Mouse (Mus musculus): Measurements from ENCODE around the gene Galnt6. TPM values are rescaled to one million over a fixed set of nuclear protein-coding genes. Genes with fewer than 3 reads are reported as not detected.
"Not testable (repeated sequence)": the region's sequence is repeated elsewhere in the genome, so short reads cannot be mapped to it uniquely, and the experiment has no call there.

The Galnt6 gene
- under 1 TPM; 0.17 to 0.20 TPM for total RNA-seq (2021)
- long read RNA-seq, experiment 1 = 0 reads
- long read RNA-seq, experiment 2 = 0 reads

DNA sequence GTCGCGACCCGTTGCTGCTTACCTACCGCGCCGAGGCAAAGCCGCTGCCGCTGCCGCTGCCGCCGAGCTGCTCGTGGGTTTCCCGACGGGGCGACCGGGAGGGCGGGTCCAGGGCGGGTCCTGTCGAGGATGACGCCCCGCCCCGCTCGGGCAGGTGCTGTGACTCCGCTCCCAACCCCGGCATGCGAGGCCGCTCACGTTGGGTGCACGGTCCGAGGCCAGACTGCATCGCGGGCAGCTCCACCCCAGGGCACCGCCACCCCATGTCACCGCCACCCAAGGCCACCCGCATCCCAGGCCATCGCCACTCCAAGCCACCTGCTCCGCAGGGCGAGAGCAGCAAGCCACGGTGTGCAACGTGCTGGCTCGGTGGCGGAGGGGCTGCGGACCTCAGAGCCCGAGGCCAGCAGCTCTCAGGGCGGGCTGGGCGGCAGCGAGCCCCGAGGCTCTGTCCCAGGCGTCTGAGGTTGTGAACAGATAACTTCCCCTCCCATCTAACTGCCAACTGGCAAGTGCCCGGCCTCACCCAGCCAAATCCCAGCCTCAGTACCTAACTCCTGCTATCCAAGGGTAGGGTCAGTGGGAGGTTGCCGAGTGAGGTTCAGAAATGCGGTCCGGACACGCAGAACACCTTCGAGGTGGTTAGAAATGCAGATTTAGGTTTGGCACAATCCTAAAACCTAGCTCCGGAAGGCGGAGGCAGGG is at the start of gene Galnt6:
Galnt6 (minus strand) TSS at position 96 of the 705 bp plus-strand sequence.
- intact Hi-C loops (cut with DNase I) = no loop called here
- DNase-seq = no peak

DNA sequence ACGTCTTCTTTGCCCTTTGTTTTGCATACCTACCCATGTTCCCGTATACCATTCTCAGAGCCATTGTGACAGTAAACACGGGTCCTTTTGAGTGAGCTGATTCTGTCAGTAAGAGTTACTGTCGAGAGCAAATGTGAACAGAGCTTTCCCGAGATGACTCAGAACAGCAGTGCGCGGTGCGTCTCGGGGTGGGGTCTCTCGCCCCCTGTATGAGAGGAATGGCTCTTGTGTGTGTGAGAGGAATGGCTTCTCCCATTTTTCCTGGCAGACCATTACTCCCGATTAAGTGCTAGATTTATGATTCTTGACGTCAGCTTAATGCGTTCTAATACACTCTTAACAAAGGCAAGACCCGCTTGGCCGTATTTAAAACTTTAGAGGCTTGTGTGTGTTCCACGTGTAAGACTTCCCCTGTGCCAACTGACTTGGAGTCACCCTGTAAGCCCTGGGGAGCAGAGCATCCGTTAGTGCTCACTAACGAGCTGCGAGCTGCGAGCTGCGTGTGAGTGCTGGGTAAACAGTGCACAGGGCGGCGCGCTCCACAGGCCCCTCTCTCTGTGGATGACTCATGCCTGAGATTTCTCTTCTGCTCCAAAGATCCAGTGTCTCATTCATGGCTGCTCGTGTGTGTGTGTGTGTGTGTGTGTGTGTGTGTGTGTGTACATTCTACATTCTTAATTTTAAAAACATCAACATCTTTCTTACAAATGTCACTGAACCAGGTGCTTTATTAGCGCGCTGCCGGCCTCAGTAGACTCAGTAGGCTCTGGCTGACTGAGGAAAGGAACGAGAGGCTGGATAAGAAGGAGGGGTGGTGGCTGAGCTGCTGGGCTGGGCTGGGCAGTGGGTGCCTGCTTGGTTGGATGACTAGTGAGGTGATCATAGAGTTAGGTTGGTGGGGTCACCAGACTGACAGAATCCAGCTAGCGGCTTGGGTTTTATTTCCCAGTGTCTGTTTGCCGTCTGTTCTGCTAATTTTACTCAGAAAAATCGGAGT is 48.1 kb upstream of the Galnt6 start:
- DNase-seq = no peak
- intact Hi-C loops (cut with DNase I) = no loop called here

DNA sequence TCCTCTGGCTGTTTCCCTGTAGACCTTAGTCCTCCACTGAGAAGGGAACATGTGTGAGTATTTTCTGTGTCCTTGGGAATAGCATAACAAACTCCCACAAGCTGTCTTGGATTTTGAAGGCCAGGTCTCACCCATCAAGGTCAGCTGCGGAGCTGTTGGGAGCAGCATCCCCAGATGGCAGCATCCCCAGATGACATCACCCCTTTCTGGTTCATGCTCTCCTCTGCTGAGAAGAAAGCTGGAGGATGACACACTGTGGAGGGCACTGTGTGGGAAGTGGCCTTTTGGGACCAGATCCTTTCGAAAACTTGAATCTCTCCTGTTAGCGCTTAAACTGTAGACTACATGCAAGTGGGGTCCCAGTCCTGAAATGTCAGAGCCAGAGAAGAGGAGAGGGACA is 47.2 kb upstream of the Galnt6 start:
- no peak for DNase-seq
- intact Hi-C loops (cut with DNase I) = no loop called here

DNA sequence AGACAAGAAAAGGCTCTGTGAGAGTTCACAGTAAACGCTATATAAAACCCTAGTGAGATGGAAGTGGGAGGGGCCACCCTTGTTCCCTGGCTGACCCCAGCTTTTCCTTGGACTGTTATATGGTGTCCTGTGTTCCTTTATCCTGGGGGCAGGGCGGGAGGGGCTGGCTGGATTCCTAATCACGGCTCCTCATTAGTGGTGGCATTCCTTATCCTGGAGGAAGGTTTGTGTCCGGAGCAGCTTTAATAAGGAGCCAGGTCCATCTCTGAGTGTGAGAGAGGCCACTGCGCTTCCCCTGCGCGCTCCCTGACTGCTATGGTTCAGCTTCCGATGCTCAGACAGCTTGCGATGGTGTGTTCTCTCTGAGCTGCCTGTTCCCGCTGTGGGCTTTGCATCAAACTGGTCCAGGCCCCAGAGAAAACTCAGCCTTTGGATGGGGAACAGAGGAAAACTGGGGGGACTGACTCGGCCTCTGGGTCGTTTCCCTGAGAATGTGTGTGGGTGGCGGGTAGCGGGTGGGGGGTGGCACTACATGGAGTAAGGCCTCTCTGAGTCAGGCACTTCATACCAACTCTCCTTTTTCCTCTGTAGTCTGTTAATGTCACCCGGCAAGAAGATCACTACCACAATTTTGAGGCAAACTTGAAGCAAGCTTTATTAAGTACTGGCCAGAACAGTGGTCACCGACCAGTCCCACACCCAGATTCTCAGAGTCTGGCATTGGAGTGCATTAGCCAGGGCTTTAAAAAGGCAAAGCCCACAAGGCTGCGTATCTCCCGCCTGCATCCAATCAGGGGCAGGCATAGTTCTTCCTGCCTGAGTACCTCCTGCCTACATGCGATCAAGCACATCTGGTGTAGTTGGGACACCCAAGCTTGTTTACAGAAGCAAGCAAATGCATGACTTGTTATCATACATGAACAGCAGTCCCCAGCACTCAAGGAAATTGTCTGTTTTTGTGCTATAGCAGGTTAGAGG is 46.3 kb upstream of the Galnt6 start:
- intact Hi-C loops (cut with DNase I) = no loop called here
- DNase-seq = no peak

DNA sequence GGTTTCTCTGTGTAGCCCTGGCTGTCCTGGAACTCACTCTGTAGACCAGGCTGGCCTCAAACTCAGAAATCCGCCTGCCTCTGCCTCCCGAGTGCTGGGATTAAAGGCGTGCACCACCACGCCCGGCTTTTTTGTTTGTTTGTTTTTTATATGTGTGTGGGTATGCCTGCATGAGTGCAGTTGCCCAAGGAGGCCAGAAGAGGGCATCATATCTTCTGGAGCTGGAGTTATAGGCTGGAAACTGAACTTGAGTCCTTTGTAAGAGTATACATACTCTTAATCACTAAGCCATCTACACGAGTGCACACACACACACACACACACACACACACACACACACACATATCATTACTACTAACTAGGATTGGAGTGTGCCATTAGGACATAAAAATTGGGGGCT is 44.7 kb upstream of the Galnt6 start:
- DNase-seq = not testable (repeated sequence)

DNA sequence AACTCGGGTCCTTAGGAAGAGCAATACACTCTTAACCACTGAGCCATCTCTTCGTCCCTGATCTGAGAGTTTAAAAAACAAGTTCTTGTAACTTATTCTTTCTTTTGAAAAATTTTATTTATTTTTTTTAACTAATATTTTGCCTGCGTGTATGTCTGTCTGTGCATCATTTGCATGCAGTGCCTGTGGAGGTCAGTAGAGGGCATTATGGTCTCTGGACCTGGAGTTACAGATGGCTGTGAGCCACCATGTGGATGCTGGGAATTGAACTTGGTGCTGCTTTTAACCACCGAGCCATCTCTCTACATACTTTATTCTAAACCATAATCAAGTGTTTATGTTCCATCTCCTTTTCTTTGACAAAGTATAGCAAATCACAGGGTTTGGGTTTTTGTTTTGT is 43.5 kb upstream of the Galnt6 start:
- intact Hi-C loops (cut with DNase I) = no loop called here
- DNase-seq = no peak

More for the DNA sequence above, 44.7 kb upstream of the Galnt6 start:
- intact Hi-C loops (cut with DNase I) = not testable (repeated sequence)

DNA sequence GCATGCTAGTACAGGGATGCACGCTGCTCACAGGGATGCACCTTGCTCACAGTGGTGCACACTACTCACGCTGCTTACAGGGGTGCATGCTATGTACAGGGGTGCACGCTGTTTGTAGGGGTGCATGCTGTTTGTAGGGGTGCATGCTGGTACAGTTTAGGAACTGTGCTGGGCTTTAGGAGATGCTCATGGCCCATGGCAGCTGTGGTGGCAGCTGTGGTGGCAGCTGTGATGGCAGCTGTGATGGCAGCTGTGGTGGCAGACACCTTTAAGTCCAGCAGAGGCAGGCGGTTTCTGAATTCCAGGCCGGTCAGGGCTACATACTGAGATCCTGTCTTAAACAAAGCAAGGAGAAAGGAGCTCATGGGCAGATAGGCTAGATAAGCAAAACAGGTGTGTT is 41.2 kb upstream of the Galnt6 start:
- intact Hi-C loops (cut with DNase I) = no loop called here
- DNase-seq = no peak

DNA sequence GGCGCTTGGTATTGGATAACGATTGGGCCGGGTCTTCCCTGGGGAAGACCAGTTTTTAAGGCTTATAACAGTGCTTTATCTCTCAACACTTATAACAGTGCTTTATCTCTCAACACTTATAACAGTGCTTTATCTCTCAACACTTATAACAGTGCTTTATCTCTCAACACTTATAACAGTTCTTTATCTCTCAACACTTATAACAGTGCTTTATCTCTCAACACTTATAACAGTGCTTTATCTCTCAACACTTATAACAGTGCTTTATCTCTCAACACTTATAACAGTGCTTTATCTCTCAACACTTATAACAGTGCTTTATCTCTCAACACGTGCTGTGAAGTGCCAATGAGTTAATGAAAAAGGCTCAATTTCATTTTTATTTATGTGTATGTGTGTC is 39.8 kb upstream of the Galnt6 start:
- intact Hi-C loops (cut with DNase I) = loop anchor here (10.0 kb wide), 1 partner anchor 336 kb away; no protein-coding TSS in a partner anchor
- not testable (repeated sequence) for DNase-seq

DNA sequence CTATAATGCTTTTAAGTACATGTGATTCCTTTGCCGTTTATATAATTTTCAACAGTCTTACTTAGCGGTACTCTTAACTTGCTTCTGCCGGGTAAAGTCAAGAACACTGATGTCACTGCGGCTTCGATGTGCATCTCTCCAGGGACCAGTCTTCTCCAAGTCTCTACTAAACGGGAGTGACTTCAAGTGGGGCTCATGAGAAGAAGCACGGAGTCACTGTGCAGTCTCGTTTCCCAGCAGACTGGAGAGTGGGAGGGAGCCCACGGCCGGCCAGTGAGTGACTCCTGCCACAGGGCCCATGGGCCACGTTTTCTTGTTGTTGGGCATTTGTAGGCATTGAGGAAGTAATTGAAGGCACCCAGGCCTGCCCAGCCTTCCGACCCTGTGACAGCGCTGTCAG is 38.7 kb upstream of the Galnt6 start:
- intact Hi-C loops (cut with DNase I) = loop anchor here (10.0 kb wide), 1 partner anchor 337 kb away; no protein-coding TSS in a partner anchor
- no peak for DNase-seq

DNA sequence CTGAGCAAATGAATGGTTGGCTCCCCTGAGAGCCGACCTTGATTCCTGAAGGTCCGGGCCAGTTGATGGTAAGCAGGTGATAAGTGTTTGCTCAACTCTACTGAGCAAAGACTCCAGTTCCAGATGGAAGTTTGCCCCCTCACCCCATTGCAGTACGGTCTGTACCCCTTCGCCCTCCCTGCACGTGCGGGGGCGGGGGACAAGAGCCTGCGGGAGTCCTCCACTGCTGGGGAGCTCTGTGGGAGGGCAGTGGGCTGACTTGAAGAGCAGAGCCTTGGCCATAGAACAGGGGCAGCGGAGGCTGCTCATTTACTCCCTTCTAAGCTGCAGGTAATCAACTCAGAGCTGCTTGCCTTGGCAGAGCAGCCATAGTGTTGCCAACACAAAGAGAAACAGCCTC is 37.6 kb upstream of the Galnt6 start:
- intact Hi-C loops (cut with DNase I) = loop anchor here (10.0 kb wide), 1 partner anchor 338 kb away; no protein-coding TSS in a partner anchor
- DNase-seq = no peak

DNA sequence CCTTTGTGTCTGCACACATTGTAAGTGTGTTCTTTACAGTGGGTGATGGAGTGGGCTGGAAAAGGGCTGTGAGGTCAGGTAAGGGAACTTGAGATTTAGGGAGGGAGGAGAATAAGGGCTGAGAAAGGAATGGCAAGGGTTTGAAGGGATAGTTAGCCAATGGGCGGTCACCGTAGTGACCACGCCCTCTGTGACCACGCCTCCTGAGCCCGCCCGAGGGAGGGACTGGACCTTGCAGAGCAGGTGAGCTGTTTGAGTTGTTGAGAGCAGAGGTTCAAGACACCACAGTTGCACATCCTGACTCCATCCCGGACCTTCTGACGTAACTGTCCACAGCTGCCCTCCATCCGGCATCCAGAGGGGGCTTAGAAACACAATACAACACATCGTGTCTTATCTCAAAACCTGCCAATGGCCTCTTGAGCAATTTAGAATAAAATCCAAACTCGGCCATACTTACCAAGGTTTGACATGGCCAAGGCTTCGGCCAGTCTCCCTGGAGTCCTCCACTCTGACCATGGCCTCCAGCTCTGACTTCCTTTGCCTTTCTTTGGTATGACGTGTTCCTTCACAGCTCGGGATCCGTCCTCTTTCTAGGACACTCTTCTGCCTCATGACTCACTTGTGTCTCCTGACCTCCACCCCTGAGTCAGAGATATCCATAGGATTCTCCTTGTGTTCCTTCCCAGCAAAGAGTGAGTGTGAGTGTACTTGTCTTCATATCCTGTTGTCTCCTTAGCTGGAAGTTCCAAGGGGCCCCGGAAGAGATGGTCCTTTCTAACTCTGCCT is 35.2 kb upstream of the Galnt6 start:
- no peak for DNase-seq
- intact Hi-C loops (cut with DNase I) = loop anchor here (5.0 to 10.0 kb wide), 2 partner anchors 78 to 340 kb away; no protein-coding TSS in a partner anchor

DNA sequence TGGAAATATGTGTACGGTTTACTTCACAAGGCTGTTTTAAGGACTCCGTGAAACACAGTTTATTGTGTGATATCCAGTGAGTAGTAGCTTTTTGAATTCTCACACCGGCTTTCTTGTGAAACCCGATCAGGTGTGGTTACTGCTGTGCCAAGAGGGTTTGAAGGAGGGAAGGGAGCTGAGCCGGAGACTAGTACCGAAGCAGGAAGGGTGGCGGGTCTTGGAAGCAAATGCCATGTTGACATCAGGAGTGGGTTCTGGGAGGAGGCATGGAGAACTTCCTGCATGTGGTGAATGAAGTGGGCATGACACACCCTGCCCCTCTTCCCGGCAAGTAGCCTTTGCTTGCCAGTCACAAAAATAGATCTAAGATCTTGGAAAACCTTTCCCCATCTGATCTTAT is 33.5 kb upstream of the Galnt6 start:
- DNase-seq = no peak
- intact Hi-C loops (cut with DNase I) = loop anchor here (5.0 to 10.0 kb wide), 2 partner anchors 80 to 342 kb away; no protein-coding TSS in a partner anchor

DNA sequence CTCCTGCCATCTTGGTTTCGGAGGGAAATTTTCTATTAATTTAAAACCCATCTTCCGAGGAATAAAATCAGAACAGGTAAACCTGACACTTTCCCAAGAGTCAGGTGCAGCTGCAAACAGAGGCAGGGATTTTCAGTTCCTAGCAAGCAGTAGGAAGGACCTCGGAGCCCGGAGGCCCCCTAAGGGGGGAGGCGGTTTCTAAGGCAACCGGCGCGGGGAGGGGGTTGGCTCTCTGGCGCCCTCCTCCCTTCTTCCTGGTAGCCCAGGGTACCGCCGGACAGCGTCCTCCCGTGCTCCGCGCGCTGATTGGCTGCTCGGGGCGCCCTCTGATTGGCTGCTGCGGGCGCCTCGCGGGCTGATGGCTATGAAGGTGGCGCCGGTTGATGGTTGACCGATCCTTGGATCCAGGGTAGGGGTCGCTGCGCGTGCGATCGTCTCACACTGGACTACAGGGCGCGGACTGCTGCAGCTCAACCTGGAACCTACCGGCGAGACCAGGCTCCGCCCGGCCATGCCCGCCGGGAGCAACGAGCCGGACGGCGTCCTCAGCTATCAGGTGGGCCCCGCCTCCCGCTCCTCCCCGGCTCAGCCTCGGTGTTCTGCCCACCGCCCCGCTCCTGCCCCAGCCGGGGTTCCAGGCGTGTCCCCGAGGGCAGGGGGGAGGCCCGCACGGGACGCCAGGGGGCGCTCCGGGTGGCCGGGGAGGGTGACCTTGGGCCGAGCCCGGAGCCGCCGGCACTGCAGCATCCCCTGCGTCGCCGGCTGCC is 32.4 kb upstream of the Galnt6 start, which contains the start of gene Slc4a8:
Slc4a8 (plus strand) TSS at position 329 of the 767 bp plus-strand sequence.
- intact Hi-C loops (cut with DNase I) = loop anchor here (5.0 to 10.0 kb wide), 2 partner anchors 81 to 343 kb away; no protein-coding TSS in a partner anchor
- peak; percentile 44 to 71 for DNase-seq

DNA sequence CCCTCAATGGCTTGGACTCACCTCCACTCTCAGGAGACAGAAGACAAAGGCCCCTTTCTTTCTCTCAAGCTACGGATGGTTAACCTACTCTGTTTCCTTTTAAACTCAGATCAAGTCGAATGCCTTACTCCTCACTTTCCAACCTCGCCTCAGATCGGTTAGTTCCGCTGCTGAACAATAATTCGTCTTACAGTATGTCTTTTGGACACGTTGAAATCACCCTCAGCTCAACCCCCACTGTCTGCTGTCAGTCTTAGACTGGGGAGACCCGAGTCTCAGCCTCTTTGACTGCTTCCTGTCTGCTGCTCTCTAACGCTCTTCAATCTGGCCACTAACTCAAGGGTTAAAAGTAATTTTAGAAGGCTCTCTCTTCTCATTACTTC is 31.9 kb upstream of the Galnt6 start:
- no peak for DNase-seq

DNA sequence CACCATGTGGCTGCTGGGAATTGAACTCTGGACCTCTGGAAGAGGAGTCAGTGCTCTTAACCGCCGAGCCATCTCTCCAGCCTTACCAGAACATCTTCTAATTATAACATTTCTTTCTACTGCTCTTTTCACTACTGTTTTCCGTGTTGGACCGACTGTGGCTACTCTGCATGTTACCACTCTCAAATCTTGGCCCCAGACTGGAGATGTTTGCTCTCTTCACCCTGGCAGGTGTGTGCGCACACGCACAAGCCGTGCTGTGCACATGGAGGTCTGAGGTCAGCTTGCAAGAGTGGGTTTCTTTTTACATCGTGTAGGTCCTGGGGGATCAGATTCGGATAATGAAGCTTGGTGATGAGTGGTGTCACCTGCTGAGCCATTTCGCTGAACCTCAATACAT is 30.1 kb upstream of the Galnt6 start:
- no peak for DNase-seq
- intact Hi-C loops (cut with DNase I) = loop anchor here (5.0 kb wide), 1 partner anchor 278 kb away; no protein-coding TSS in a partner anchor

More for the DNA sequence above, 31.9 kb upstream of the Galnt6 start:
- intact Hi-C loops (cut with DNase I) = loop anchor here (5.0 to 10.0 kb wide), 2 partner anchors 81 to 344 kb away; no protein-coding TSS in a partner anchor

DNA sequence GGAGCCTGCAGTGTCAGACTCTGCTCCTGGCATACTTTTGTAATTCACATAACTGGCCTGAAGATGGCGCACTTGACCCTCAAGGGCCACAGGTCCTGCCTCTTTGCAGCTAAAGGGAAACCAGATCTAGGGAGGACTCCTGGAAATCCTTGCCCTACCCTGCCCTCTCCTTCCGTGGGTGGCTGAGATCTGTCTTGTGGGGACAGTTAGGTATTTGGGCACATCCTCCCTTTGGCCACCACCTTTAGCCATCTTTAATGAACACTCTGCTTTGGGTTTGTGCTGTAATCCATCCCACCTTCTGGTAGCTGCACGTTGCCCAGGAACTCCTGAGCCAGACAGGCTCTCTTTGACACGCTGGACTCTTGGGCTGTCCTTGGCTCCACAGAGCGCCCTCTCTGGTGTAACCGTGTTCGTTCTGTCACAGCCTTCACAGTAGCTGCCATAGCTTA is 28.4 kb upstream of the Galnt6 start:
- intact Hi-C loops (cut with DNase I) = loop anchor here (5.0 kb wide), 1 partner anchor 280 kb away; no protein-coding TSS in a partner anchor
- DNase-seq = peak; percentile 22 to 29

DNA sequence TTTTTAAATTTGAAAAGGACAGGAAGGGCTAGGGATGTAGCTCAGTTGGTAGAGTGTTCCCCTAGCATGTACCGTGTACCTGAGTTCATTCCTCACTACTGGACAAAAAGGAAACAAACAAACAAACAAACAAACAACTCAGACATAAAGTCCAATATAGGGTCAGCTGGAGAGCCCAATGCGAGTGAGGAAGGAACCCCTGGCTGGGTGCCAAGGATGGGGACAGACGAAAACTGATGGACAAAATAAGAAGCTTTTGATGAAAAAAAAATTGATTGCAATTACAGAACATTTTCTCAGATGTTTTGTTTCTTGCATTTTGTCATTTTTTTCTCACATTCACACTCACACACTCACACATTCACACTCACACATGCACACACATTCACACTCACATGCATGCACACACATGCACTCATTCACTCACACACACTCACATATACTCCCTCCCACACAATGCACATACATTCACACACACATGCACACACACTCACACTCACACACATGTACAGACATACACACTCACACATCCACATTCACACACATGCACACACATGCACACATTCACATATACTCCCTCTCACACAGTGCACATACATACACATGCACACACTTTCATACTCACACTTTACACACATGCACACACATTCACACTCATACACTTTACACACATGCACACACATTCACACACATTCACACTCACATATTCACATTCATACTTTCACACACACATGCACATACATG is 26.9 kb upstream of the Galnt6 start:
- no peak for DNase-seq
- intact Hi-C loops (cut with DNase I) = loop anchor here (5.0 kb wide), 1 partner anchor 281 kb away; no protein-coding TSS in a partner anchor
